Mouse (Mus musculus) heart, postnatal 10 days (tissue): Measurements from ENCODE around the gene Cptp. TPM values are rescaled to one million over a fixed set of nuclear protein-coding genes. Genes with fewer than 3 reads are reported as not detected.

Source experiments
- DNase-seq, 2 experiments: peaks; one replicate each; pipeline ENCODE4 v3.0.0; 2021
- intact Hi-C: fragments of 180-260 bp; cut with DNase I; formaldehyde crosslinking; loops from one replicate; pipeline ENCODE4 v1.15.1; 2025
- total RNA-seq, 2 experiments: library from RNA; stranded (reverse); gene quantifications; 2 replicates each; pipeline ENCODE4 v1.2.3; 2021

Cptp gene
- 10 to 100 TPM in 1 of 2 experiments, 1 to 10 TPM in 1; 7.9 to 10.6 TPM for total RNA-seq

DNA sequence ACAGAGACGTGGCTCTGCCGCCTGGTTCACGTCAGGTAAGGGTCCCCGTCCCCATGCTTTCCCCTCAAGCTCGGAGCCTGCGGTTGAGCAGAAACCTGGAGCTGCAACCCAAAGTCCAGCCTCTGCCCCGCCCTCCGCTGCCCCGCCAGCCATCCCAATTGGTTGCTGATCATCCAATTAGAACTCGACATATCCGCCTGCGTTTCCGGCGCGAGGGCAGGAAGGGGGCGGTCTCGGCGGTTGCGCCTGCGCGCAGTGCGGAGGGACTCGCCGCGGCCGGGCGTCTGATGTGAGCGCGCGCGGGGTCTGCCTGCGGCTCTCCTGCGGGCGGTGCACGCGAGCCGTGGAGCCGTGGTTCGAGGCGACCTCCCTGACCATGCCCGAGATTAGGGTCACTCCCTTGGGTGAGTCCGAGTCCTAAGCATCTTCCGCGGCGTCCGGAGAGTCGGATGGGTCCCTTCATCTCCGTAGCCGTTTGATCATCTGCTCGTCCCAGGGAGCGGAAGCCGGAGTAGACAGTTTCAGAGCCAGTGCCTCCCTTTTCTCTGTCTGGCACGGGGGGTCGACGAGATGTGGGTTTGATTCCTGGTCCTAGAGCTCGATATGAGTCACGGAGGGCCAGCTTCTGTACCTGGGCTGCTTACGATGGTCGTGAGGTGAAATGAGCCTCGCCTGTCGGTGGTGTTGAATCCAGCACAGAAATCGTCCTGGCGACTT is at the start of gene Cptp, which contains the start of gene Ints11:
Cptp (minus strand) TSS at position 124 of the 717 bp plus-strand sequence.
Ints11 (plus strand) TSS at position 230 of the 717 bp plus-strand sequence.
- intact Hi-C loops = loop anchor here (1.0 to 2.0 kb wide), 3 partner anchors 13 to 74 kb away; partner anchors contain the start of gene Ube2j2
- DNase-seq = peak; percentile 98

DNA sequence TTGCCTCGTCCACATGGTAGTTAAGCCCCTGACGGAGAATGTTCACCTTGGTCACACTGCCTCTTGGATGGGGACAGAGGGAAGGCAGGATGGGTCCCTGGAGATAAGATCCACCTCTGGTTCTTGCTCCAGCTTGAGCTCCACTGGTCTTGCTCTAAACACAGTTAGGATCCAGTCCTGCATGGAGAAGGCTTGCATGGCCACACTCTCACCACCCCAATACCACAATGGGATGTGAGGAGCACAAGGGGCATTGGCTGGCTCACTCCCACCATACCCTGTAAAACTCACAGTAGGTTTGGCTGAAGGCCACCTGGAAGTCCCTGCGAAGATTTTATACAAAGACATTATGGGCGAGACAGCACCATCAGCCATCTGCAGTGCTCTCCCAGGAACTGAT is 39.5 kb upstream of the Cptp start:
- peak in 1 of 2 experiments; percentile 0 for DNase-seq
- intact Hi-C loops = no loop called here

DNA sequence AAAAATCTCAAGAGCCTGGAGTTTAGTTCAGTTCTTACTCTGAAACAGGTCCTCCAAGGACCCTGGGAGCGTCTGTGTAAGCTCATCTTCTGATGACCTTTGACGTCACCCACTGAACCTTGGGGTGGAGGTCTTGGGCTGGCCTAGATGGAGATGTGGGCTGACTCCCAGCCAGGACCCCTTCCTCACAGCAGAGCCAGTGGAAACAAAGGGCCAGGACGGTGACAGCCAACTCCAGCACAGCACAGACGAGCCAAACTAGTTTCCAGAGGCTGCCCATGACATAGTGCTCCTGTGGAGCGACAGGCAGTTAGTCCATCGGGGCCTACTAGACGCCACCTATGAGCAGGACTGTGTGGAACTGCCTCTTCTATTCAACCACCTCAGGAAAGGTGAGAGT is 39.0 kb upstream of the Cptp start:
- intact Hi-C loops = no loop called here
- DNase-seq = peak; percentile 2 to 3

DNA sequence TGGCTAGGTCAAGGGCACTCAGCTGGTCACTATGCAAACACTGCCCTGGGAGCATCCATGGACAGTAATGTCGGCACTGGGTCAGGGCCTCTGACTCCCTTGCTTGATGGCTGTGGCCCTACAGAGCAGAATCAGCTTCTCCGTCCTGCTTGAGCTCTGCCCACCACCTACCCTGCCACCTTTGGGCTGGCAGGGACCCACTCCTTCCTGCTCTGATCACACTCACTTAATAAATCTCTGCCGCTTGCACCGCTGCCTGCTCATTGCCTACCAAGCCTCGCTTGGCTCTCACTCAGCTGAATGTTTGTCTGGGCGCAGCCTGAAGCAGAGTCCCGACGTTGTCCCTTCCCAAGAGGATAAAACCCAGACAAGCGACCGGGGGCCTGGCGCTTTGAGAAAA is 37.8 kb upstream of the Cptp start:
- peak in 1 of 2 experiments; percentile 0 for DNase-seq
- intact Hi-C loops = no loop called here

DNA sequence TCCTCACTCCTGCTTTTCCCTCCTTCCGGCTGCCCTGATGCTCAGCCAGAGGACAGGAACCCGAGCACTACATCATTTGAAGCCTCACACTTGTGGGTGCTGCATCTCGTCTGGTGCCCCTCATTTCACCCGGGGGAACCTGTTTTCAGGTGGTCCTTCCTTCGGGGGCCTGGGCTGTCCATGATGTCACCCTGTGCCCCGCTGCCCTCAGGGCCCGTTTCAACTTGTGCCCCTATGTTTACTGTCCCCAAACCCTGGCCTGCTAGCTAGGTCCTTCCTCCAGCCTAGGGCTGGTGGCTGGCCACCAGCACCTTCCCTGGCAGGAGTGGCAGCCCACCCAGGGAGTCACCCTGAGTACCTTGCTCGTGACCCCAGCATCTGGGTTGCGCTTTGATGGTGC is 36.9 kb upstream of the Cptp start:
- peak in 1 of 2 experiments; percentile 0 for DNase-seq
- intact Hi-C loops = no loop called here

DNA sequence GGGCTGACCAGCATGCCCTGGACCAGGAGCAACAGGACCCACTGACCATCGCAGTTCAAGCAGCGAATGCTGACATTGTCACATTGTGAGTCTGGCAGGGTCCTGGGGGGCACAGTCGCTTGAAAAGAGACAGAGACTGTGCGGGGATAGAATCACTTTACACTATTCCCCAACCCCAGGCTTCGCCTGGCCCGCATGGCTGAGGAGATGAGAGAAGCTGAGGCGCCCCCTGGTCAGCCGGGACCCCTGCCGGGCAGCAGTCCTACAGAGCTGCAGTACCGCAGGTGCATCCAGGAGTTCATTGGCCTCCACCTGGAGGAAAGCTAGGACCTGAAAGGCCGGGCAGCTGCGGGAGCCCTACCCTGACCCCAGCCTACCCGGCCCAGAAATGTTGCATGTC is 36.4 kb upstream of the Cptp start:
- intact Hi-C loops = no loop called here
- DNase-seq = peak; percentile 0

DNA sequence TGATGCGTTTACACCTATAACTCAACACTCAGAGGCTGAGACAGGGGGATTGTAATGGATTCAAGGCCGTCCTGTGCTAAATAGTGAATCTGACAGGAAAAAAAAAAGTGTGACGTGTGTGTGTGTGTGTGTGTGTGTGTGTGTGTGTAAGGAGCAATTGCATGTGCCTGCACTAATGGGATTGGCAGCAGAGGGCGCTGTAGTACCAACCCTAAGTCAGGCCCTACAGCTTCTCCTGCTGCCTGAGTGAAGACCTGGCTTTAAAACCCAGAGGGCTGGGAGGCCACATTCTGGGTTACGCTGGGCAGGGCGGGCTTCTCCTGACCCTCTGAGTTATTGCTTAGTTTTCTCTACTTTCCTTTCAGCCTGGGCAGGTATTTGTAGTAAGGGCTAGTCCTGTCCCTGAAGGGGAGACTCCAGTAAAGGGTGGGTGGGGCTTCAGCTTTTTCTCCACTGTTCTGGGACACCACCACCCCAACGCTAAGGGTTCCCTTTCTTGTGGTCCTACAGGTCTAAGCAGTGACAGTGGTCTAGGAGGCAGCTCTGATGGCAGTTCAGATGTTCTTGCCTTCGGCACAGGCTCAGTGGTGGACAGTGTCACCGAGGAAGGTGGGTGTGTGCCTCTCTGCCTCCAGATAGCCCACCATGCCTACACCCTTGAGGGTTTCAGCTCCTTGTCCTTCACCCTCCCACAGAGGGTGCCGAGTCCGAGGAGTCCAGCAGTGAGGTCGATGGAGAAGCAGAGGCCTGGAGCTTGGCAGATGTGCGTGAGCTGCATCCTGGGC is 35.3 kb upstream of the Cptp start:
- intact Hi-C loops = no loop called here
- DNase-seq = peak; percentile 10 to 23

DNA sequence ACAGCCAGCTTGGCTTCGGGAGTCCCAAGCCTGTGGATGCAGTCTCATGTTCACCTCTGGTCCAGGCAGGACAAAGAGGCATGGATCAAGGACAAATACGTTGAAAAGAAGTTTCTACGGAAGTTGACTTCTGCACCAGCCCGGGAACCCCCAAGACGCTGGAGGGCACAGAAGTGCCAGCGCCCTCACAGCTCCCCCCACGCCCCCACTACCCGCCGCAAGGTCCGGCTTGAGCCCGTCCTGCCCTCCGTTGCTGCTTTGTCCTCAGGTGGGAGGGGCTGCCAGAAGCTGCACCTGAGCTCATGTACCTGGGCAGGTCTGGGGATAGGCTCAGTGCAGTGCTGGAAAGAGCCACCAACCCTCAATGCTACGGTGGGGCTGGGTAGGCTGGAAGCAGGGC is 34.0 kb upstream of the Cptp start:
- peak in 1 of 2 experiments; percentile 0 for DNase-seq
- intact Hi-C loops = no loop called here

DNA sequence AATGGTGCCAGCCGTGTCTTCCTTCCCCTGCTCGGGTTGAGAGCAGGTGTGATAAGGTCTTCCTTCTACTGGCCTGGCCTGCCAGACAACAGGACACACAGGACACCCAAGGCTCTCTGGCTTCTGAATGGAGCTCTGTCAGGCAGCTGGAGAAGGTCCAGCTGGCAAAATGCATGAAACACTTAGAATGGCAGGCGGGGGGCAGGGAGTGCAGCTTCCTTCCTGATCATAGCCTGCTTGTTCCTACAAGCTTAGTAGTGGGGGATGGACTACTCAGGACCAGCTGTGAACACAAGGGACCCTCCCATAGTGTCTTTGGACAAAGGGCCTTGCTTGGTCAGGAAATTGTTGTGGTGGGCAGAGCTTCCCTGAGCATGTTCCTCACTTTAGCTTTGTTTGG is 32.0 kb upstream of the Cptp start:
- DNase-seq = peak; percentile 52 to 66
- intact Hi-C loops = no loop called here

DNA sequence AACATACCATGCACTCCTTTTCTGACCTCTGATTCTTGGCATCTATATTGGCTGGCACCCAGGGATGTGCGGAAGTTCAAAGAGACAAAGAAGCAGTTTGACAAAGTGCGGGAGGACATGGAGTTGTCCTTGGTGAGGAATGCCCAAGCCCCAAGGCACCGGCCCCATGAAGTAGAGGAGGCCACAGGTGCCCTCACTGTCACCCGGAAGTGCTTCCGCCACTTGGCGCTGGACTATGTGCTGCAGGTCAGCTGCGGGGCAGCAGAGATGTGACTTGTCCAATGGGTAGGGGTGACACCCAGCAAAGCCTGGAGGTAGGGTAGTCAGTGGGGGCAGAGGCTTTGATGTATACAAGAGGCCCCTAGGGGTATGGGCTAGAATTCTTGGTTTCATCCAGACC is 30.1 kb upstream of the Cptp start:
- DNase-seq = peak in 1 of 2 experiments; percentile 0
- intact Hi-C loops = no loop called here

DNA sequence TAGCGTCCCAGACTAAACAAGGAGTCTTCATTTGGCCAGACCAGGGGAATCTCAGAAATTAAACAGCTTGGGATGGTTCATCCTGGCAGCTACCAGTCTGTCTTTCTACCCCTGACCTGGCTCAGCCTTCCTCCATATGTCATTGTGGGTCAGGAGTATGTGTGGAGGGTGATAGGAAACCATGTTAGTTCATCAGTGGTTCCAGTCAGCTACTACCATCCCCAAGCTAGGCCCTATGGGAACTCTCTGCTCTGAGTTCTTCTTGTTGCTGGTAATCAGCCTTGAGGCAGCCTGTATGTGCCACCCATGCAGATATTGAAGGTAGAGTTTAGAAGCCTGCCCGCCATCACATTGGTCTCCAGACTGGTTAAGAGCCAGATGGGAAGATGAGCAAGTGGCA is 29.1 kb upstream of the Cptp start:
- DNase-seq = no peak
- intact Hi-C loops = no loop called here

DNA sequence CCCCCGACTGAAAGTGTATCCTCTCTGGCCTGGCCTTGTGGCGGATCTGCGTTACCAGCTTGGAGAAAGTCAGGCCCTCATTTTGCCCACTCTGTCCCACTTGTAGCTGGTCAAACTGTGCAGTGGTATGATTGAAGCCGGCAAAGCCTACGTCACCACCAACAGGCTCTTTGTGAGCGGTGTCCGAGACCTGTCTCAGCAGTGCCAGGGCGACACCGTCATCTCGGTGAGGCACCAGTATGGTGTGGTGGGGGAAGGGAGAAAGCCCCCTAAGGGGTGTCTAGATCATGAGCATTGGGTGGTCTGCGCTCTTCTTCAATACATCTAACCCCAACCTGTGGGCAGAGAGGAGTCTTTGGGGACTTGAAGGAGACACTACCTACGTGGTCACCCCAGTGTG is 27.2 kb upstream of the Cptp start:
- no peak for DNase-seq
- intact Hi-C loops = no loop called here

DNA sequence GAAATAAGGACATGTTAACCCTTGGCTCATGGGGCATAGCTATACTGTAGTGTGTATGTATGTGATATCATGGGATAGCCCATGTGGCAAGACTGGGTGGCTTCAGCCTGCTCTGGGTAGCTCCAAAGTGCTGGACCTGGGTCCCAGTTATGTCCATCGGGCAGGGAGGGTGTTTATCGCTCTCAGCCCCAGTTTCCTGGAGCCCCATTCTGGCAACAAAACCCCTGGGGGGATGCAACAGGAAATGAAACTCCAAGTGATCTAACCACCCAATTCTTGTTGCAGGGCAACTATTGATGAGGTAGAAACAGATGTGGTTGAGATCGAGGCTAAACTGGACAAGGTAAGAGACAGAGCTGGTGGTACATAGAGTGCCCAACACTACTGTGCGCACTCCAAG is 26.6 kb upstream of the Cptp start:
- DNase-seq = peak; percentile 4 to 8

DNA sequence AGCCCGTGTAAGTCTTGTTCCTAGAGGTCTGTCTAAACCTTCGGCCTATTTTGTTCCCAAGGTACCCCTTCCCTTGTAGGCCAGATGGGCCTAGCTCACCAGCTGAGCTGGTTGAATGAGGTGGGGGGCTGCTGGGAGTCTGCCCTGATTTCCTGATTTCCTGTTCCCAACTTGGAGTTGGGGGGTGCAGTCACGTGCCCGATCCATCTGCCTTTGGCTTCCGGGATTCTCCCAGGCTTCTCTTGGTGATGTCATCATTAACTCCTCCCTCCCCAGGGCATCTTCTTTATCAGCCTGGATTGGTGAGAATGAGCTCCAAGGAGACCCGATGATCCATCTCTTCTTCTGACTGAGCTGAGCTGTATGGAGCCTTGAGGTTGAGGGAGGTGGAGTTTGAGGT is 26.0 kb upstream of the Cptp start:
- intact Hi-C loops = no loop called here
- DNase-seq = peak; percentile 73 to 77

More for the DNA sequence above, 26.6 kb upstream of the Cptp start:
- intact Hi-C loops = no loop called here

DNA sequence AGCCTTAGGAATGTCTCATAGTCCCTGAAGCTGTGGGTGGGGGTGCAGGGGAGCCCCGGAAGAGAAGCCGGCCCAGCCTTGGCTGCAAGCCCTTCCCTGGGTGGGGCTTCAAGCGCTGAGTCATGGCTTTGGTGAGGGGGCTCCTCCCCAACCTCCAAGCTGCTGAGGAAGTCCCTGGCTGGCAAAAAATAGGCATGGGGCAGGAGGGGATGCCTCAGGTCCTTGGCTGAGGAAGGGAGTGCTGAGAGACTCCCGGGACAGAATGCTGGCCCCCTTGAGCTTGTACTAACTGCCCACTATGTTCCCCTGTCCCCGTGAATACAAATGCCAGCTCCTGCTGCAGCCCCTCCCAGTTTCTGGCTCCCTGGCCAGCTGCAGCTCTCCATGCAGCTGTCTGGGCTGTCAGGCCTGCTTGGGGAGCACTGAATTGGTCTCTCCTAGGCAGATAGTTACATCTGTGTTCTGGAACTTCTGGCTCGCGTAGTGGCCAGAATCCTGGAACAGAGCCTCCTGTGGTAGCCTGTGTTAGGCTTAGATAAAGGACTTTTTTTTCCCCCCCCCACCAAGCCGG is 25.2 kb upstream of the Cptp start:
- DNase-seq = peak; percentile 83 to 86
- intact Hi-C loops = no loop called here

DNA sequence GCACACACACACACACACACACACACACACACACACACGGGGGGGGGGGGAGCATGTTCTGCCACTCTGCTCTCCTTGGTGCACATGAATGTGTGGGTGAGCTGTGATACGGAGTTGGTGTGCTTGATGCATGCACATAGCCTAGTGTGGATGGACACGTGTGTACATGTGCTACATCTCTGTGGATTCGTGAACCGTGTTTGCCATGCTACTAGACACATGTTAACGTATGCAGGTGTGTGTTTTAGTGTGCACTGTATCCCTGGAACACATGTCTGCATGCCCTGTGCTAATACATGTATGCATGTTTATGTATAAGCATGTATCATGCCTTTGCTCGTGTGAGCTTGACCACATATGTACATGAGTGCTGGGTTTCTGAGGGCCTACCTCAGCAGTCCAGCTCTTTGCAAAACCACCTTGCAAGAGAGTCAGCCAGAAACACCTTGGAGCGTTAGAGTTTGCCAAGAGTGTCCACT is 24.0 kb upstream of the Cptp start:
- intact Hi-C loops = loop anchor here (2.0 kb wide), 2 partner anchors 24 to 50 kb away; partner anchors contain the start of genes Cptp, Ints11 and Ube2j2
- peak in 1 of 2 experiments; percentile 0 for DNase-seq

DNA sequence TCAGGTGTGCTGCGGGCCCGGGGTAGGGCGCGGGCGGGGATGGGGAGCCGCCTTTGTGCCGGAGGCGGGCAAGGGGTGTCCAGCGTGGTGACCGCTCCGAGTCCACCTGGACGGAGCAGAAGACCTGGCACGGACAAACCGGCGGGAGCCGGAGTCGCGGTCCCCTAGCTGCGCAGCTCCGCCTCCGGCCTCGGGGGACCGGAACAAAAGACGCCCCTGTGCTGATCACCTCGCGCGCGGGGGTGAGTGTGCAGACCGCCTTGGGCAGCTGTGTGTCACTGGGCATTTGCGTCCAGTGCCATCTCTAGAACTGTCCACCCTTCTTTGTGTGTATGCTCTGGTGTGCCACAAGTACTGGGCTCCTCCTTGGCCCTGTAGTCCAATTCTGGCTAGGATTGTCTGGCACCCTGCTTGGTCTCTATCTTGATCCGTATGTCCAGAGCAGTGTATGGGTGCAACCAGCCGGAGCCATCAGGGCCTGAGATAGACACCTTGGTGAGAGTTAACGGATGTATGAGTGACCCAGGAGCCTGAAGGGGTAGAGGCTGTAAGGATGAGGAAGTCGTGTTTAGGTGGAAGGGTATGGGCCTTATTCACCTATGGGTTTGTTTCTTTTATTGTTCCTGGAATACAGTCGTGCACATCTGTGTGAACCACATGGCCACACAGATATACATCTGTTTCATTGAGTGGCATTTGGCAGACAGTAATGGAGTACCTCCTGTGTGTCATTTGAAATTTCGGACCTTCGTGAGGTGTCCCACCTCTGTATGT is 23.4 kb upstream of the Cptp start:
- peak; percentile 35 to 49 for DNase-seq
- intact Hi-C loops = loop anchor here (2.0 kb wide), 2 partner anchors 24 to 50 kb away; partner anchors contain the start of genes Cptp, Ints11 and Ube2j2

DNA sequence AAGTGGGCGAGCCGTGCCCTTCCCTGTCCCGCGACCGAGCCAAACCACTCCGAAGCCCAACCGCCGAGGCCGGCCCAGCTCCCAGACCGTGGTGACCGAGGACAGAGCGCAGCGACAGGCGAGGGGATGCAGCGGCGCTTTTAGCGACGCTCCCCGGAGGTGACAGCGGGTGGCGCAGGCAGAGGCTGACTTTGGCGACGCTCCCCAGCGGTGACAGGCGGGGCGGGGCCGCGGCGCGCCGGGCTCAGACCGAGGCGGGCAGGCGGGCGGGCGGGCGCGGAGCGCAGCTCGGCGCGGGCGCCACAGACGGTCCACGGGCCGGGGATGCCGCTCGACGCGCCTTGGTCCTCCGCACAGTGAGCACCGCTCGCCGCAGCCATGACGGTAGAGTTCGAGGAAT is 22.8 kb upstream of the Cptp start:
- DNase-seq = peak; percentile 90
- intact Hi-C loops = loop anchor here (2.0 kb wide), 2 partner anchors 23 to 51 kb away; partner anchors contain the start of genes Cptp, Ints11 and Ube2j2

DNA sequence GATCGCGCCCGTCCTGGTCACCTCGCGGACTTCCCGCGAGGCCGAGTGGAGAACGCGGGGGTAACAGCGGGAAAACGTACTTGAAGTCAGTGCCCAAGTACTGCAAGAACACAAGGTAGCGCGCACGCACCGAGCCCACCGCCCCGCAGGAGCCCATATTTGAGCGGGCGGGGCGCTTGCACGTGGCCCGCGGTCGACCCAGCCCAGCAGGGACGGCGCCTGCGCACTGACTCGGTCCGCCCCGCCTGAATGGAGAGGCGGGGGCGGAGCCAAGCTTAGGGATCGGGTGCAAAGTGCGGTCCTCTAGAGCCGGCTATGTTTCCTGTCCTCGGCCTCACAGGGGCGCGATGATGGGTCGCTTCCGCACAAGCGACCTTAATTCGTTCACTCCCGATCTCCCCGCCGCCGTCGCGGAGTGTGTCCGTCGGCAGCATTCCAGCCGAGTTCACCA is 22.3 kb upstream of the Cptp start, which contains the start of the genes Pusl1 and Acap3:
Pusl1 (minus strand) TSS at position 231 of the 451 bp plus-strand sequence.
Acap3 (plus strand) TSS at position 272 of the 451 bp plus-strand sequence.
- peak; percentile 97 to 98 for DNase-seq
- intact Hi-C loops = loop anchor here (2.0 kb wide), 2 partner anchors 23 to 51 kb away; partner anchors contain the start of genes Cptp, Ints11 and Ube2j2

DNA sequence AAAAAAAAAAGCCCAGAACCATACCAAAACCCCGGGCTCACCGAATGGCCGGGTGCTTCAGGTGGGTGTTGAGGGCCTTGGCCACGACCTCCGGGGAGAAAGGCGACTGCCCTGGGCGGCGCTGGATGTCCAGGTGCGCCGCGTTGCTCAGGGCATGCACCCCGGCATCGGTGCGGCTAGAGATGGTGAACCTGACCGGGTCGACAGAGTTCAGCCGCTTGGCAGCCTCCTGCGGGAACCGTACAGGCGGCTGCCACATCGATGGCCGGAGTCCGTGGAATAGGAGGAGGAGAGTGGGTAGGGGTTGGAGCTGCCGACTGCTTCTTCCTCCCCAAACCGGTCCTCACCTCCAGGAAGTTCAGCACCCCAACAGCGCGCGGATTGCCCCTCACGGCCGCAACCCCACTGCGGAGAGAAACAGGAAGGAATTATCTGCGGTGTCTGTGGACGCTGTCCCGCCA is 21.8 kb upstream of the Cptp start:
- no peak for DNase-seq
- intact Hi-C loops = no loop called here
